Mouse (Mus musculus) heart, postnatal 25 days (tissue): ENCODE data around the gene Trak1. TPM values are rescaled to one million over a fixed set of nuclear protein-coding genes. Genes with fewer than 3 reads are reported as not detected.

Experiments used
- DNase-seq: peaks from one replicate; pipeline ENCODE4 v3.0.0; 2022; ENCODE audit warnings: low spot score
- intact Hi-C: fragments of 180-260 bp; cut with DNase I; formaldehyde crosslinking; loops from one replicate; pipeline ENCODE4 v1.15.1; 2025
- total RNA-seq, 2 experiments: library from RNA; stranded (reverse); gene quantifications; 2 replicates each; pipeline ENCODE4 v1.2.3; 2021

Trak1 gene
- total RNA-seq, 2 experiments from 2014 or later, result 309 to 322 TPM

DNA sequence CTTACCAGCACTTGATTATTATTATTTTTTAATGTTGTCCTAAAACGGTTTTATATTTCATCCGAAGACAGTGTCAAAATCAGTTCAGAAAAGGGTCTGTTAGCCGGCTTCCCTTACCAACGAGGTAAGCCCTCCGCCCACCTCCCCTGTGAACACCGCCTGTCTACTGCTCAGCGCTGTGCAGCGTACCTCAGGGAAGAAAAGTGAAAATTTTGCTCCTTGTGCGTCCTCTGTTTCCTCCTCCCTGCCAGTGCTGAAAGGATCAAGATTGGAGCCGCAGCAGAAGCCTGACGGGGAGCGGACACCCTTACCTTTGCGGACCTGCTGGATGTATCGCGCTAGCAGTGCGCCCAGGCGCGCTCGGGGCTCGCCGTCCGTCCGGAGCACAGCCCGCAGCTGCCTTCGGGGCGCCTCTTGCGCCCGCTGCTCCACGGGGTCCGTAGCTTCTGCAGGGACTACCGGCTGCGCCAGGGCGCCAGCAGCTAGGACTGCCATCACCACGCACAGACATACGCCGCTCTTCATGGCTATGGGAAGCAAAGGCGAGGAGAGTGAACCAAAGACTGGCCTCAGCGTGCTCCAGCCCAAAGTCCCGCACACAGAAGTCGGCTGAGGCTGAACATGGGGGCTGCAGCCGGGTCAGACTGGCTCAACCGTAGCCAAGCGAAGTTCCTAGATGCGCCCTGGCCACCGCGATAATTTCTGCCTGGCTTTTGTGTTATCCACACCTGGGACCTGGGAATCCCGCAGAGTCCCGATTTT is 196.9 kb downstream of the Trak1 start:
- no peak for DNase-seq
- intact Hi-C loops, result no loop called here

DNA sequence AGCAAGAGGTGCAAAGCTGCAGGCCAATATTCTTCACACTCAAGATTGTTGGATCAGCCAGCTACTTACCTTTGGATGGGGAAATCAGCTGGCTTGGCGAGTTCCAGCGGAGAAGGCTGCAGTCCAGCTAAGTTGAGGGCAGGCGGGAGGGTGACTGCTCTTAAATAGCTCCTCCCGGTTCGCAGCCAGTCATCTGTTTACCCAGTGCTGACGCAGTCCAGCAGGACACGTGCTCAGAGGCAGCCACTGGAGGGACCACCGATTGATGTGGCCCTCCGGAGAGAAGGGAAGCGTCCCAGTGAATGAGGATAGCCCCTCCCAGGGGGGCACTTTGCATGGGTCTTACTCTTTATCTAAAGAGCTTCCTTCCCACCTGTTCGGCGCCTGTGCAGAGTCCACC is 198.2 kb downstream of the Trak1 start, which contains the start of gene Cck:
Cck (minus strand) TSS at position 166 of the 400 bp plus-strand sequence.
- intact Hi-C loops, result no loop called here
- DNase-seq, result peak; percentile 3

DNA sequence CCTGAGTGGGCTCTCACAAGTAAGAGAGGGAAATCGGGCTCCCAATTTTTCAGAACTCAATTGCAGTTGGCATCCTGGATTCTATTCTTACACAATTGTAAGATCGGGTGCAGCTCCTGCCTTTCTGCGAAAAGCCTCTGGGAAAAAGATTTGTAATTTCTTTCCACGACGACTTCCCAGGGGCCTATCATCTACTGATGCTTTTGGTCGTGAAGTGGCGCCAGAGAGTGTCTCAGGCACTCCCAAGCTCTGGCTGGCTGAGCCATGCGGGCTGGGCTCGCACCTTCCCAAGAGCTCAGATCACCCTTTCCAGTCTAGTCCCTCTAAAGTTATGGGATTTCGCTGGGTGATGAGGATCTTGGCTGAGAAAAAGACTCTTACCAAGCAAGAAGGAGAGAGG is 198.8 kb downstream of the Trak1 start:
- no peak for DNase-seq
- intact Hi-C loops, result no loop called here

DNA sequence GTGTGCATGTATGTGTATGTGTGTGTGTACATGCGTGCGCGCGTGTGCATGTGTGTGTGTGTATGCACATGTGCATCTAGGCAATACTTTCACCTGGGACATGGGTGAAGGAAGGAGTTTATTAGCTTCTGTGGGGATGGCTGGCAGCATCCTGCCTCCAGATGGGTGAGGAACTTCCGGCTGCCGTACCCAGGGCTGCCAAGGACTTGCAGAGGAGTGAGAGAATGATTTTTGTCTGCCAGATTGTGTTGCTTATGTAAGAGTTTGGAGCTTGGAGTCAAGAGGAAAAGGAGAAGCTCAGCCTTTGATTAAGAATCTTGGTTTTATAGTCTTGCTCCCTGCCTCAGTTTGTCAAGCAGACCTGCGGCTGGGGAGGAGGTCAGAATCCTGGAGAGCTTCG is 208.0 kb downstream of the Trak1 start:
- DNase-seq, result no peak
- intact Hi-C loops, result no loop called here

DNA sequence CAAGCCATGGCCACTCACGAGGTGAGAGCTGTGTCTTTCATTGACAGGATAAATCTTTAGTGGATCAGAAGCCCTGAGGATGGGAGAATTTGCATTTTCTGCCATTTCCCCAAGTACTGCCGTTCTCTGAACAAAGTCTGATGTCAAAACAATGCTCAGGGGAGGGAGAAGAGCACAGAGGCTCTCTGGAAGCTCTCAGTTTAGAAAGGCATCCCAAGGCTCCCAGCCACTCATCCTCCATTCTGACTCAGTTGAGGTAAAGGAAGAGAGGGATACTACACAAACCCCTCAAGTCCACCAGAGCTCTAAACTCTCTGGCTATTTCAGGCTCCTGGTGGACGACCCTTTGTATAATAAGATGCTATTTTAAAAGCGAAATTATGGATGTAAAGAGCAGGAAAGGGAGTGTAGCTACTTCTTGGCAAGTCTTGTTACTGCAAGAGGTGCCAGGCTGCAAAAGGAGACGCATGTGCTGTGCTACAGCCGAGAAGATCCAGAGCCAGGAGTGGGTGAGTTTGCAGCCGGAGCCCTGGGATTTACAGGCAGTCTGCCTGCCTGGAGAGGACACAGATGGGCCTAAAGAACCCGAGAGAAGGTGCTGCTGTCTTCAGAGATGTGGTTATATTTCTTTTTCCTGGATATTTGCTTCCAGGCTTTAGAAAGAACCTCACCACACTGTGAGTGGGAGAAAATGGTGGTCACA is 209.3 kb downstream of the Trak1 start:
- intact Hi-C loops, result no loop called here
- DNase-seq, result no peak

DNA sequence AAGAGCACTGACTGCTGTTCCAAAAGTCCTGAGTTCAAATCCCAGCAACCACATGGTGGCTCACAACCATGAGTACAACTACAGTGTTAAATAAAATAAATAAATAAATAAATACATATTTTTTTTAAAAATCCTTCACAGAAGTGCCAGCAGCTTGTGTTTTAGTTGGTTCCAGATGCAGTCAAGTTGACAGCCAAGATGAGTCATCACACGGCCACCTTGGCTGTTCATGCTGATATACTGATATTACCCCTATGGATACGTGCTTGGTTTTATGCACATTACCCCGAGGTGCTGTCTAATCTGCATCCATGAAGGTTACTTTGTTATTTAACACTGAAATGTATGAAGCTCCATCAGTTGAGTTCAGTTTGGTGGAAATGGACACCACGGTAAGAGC is 214.6 kb downstream of the Trak1 start:
- intact Hi-C loops, result no loop called here

DNA sequence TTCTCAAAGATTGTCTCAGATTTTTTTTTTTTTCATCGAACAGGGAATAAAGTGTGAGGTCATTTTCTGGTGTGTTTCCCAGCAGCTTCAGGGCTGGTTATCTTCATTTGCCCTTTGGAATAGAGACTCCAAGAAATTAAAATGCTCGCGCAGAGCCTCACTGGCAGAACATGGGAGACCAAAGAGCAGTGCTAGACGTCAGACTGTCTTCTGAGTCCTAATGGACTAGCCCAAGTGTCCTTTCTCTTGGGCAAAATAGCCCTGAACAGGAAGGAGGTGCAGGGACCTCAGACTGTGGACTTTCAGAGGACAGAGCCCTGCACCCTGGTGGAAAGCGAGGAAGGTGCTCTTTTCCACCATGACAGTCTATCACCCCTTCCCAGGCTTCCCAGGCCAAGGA is 217.2 kb downstream of the Trak1 start:
- intact Hi-C loops, result no loop called here

More for the DNA sequence above, 214.6 kb downstream of the Trak1 start:
- DNase-seq, result no peak

DNA sequence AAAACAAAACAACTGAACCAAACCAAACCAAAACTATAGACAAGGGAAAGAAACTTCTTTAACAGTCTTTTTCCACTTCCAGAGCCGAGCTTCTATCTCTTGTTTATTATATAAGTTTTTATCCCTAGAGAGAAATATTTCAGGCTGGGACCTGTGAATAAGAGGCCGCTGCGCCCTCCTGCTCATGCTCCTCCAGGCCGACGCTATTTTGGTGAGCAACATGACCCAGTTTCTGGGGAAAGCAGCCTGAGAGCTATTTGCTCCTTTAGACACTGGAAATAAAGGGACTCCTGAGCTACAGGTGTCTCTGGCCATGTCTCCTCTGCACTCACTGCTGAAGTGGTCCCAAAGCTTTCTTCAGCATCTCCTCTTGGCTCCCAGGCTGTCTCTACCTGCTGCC is 222.7 kb downstream of the Trak1 start:
- intact Hi-C loops, result no loop called here
- DNase-seq, result no peak

More for the DNA sequence above, 217.2 kb downstream of the Trak1 start:
- no peak for DNase-seq

Other genes starting within 250 kb of the Trak1 start
- gene Ulk4, start 20.3 kb upstream of the Trak1 start, total RNA-seq, result under 1 TPM; 0.21 to 0.48 TPM
- not detected for gene Cck, start 198.2 kb downstream of the Trak1 start, total RNA-seq